In the genomic region with DNA sequence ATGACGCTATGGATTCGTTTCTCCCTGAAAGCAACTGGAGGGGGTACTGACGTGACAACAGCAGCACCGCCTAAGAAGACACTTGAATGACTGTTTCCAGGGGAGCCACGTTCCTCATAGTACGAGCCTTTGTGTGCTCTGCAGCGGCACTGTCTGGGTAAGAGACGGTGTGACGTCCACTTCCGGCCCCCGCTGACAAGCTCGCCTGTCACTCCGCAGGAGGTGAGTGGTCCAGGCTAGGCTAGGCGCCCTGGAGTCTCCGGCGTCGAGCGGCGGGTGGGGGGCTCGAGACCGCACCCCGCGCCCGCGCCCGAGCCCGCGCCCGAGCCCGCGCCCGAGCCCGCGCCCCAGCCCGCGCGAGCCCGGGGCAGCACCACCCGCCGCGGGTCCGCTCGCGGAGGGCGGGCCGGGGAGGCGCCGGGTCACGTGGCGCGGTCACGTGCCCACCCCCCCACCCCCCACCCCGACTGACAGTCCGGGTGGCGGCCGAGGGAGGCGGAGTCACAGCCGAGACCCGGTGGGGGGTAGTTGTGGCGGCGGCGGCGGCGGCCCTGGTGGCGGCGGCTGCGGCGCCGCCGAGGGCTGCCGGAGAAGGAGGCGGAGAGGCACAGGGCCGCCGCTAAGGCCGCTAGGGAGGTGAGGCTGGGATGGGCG, we compare ENCODE assay signal across 8 mouse cellular contexts. TPM values are rescaled to one million over a fixed set of nuclear protein-coding genes. Genes with fewer than 3 reads are reported as not detected.
DNase-seq lines count a peak whose midpoint lies in the region; ATAC-seq and TF ChIP-seq lines count a peak whose summit lies in the region.

A gene (plus strand): TSS at position 77 of the 654 bp plus-strand sequence.

- H3K4me2 ChIP-seq in lung, embryonic 15.5 days, result peak within 1 kb of the TSS; percentile 79

- H3K27ac ChIP-seq in hindbrain, embryonic 10.5 days, result peak within 1 kb of the TSS; percentile 99
- H3K27ac ChIP-seq in lung, embryonic 15.5 days, result peak within 1 kb of the TSS; percentile 95
- peak within 1 kb of the TSS; percentile 100 for H3K27ac ChIP-seq in olfactory bulb, adult 2 months (ENCODE audit: insufficient read depth, low read depth, low read length)

- H3K9ac ChIP-seq in lung, embryonic 15.5 days, result peak within 1 kb of the TSS; percentile 95

- TF ChIP-seq CTCF in olfactory bulb, adult 2 months (IDR thresholded peaks at IDR 0.05; ENCODE audit: insufficient read depth, low read depth, low read length), result no peak

- no peaks in the 10 kb centered on the region for H3K9me3 ChIP-seq in hindbrain, embryonic 10.5 days
- H3K9me3 ChIP-seq in lung, embryonic 15.5 days, result no peaks in the 10 kb centered on the region

- whole genome bisulfite sequencing in hindbrain, embryonic 10.5 days, result under 1% methylated on average over 73 of the region's 76 CpGs
- under 1% methylated on average over 47 of the region's 76 CpGs for WGBS in lung, embryonic 15.5 days
- under 1% methylated on average over 54 of the region's 76 CpGs for WGBS in olfactory bulb, adult 2 months

- peak; percentile 94 for ATAC-seq in lung, embryonic 15.5 days (ENCODE audit: borderline replicate concordance, extremely low read depth, low FRiP score, low TSS enrichment)

- peaks cover 12% of the 10 kb centered on the region; the same call in 1 of the 2 replicates for H3K27me3 ChIP-seq in hindbrain, embryonic 10.5 days (ENCODE audit: insufficient read depth, poor library complexity, severe bottlenecking)
- H3K27me3 ChIP-seq in lung, embryonic 15.5 days, result 0 out of 2 replicates have a peak, but pooled peaks cover 7% of the 10 kb centered on the region

- H3K4me3 ChIP-seq in hindbrain, embryonic 10.5 days, result peak within 1 kb of the TSS; percentile 85
- peak within 1 kb of the TSS; percentile 97 for H3K4me3 ChIP-seq in lung, embryonic 15.5 days
- H3K4me3 ChIP-seq in olfactory bulb, adult 2 months (ENCODE audit: insufficient read depth, low read depth, low read length), result peak within 1 kb of the TSS; percentile 100

- H3K4me1 ChIP-seq in hindbrain, embryonic 10.5 days (replicated peaks), result peaks cover 21% of the 10 kb centered on the region
- H3K4me1 ChIP-seq in lung, embryonic 15.5 days, result peaks cover 17% of the 10 kb centered on the region
- H3K4me1 ChIP-seq in olfactory bulb, adult 2 months (ENCODE audit: control insufficient read depth, insufficient read depth, low read length), result peaks cover 2% of the 10 kb centered on the region; the same call in 1 of the 2 replicates

- H3K36me3 ChIP-seq in hindbrain, embryonic 10.5 days, result peaks cover 22% of the 10 kb centered on the region
- H3K36me3 ChIP-seq in lung, embryonic 15.5 days, result 0 out of 2 replicates have a peak, but pooled peaks cover 3% of the 10 kb centered on the region

- TF ChIP-seq POLR2A in olfactory bulb, adult 2 months (IDR thresholded peaks at IDR 0.05; ENCODE audit: insufficient read depth, low read depth, low read length), result peak; percentile 79

- DNase-seq in MN1 (ENCODE audit: low spot score), result peak; percentile 90
- peak; percentile 84 for DNase-seq in cerebellum, adult 9-10 months
- DNase-seq in frontal cortex, adult 2 months (ENCODE audit: extremely low spot score in 1 of 2, low spot score in 1 of 2), result peak; percentile 80 to 81
- DNase-seq in hindbrain, embryonic 10.5 days (ENCODE audit: low spot score), result peak; percentile 93
- DNase-seq in layer of hippocampus, adult 9-10 months (ENCODE audit: low spot score), result peak; percentile 72
- peak; percentile 74 to 80 for DNase-seq in thymus, adult 18-20 months

RNA-seq across cellular contexts. Expression of the gene that starts here (rescaled TPM):
- polyA plus RNA-seq in frontal cortex, adult 2 months (2012; rRNA removed), result 80.7 and 83.5 TPM in 2 replicates
- polyA plus RNA-seq in hindbrain, embryonic 10.5 days (2016; fragmentation: Nextera tagmentation; extraction: Ambion mirVana), result 133 and 134 TPM in 2 replicates
- polyA plus RNA-seq in lung, embryonic 15.5 days (2015; fragmentation: Nextera tagmentation; extraction: Ambion mirVana), result 70.9 and 82.4 TPM in 2 replicates
- 137 and 153 TPM in 2 replicates for polyA plus RNA-seq in olfactory bulb, adult 2 months (2012; ENCODE audit: insufficient read depth, insufficient read length, low replicate concordance, missing spikeins)

Comparison
In these comparisons a context has a peak if more than half of its experiments do, and no peak if none do; other contexts are left out.
1. Peak in every context shown above with its lines: DNase-seq, ATAC-seq, H3K4me3 ChIP-seq and H3K27ac ChIP-seq.